ENCODE assay signal across 8 mouse cellular contexts in the genomic region with DNA sequence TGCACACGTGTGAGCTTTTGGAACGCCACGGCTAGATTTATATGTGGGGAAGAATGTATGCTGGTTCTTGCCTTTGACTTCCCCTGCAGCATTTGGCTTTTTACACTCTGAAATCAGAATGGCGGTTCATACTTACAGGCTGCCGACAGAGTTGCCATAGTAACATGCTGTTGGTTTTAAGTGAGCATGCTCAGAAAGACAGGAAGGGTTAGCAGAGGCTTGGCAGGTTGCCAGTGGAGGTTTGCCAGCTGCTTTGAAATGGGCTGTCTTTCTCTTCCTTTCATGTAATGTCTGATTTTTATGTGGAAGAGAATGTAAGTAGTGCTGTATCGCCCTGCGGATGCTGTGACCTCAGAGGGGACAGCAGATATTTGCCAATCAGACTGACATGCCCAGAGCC. TPM values are rescaled to one million over a fixed set of nuclear protein-coding genes. Genes with fewer than 3 reads are reported as not detected.
DNase-seq lines count a peak whose midpoint lies in the region; ATAC-seq and TF ChIP-seq lines count a peak whose summit lies in the region.

No protein-coding gene starts in this region.

- no peaks in the 10 kb centered on the region for H3K9me3 ChIP-seq in embryonic facial prominence, embryonic 12.5 days
- H3K9me3 ChIP-seq in midbrain, embryonic 11.5 days (ENCODE audit: control insufficient read depth, low read length) = no peaks in the 10 kb centered on the region

- H3K4me2 ChIP-seq in embryonic facial prominence, embryonic 12.5 days (replicated peaks) = peak overlapping the region; percentile 41
- peak overlapping the region; percentile 37 for H3K4me2 ChIP-seq in midbrain, embryonic 11.5 days

- H3K36me3 ChIP-seq in embryonic facial prominence, embryonic 12.5 days = peaks cover 13% of the 10 kb centered on the region
- peaks cover 13% of the 10 kb centered on the region for H3K36me3 ChIP-seq in heart, adult 2 months (ENCODE audit: control insufficient read depth, insufficient read depth, low read length)
- H3K36me3 ChIP-seq in midbrain, embryonic 11.5 days (ENCODE audit: control insufficient read depth, insufficient read depth, low read length) = peaks cover 7% of the 10 kb centered on the region; the same call in 1 of the 2 replicates

- no peak overlapping the region for H3K4me3 ChIP-seq in embryonic facial prominence, embryonic 12.5 days
- H3K4me3 ChIP-seq in heart, adult 2 months = peak overlapping the region; percentile 32
- H3K4me3 ChIP-seq in midbrain, embryonic 11.5 days (ENCODE audit: low read depth, low read length) = no peak overlapping the region

- H3K79me2 ChIP-seq in heart, adult 2 months (replicated peaks; ENCODE audit: control insufficient read depth, insufficient read depth, low read length) = no peaks in the 10 kb centered on the region

- intact Hi-C loops in heart, adult 2 months (cut with DNase I) = loop anchor here (2.0 kb wide), 1 partner anchor 33 kb away; the partner anchor contains the start of gene Arid4a
- intact Hi-C loops in left cerebral cortex, postnatal 4 days (cut with DNase I) = no loop called here

- no peaks in the 10 kb centered on the region for H3K27me3 ChIP-seq in embryonic facial prominence, embryonic 12.5 days
- H3K27me3 ChIP-seq in heart, adult 2 months (ENCODE audit: control insufficient read depth, insufficient read depth, low read length) = no peaks in the 10 kb centered on the region
- no peaks in the 10 kb centered on the region for H3K27me3 ChIP-seq in midbrain, embryonic 11.5 days (ENCODE audit: control insufficient read depth, insufficient read depth, low read length)

- no peak; the same call in 1 of the 2 replicates for TF ChIP-seq POLR2A in heart, adult 2 months (IDR thresholded peaks at IDR 0.05; ENCODE audit: insufficient read depth, low read depth, low read length)

- H3K9ac ChIP-seq in embryonic facial prominence, embryonic 12.5 days = no peak overlapping the region
- H3K9ac ChIP-seq in heart, adult 2 months (ENCODE audit: low read depth, low read length) = peak overlapping the region; percentile 57; the same call in 1 of the 2 replicates
- H3K9ac ChIP-seq in midbrain, embryonic 11.5 days (ENCODE audit: low read length) = peak overlapping the region; percentile 39; the same call in 1 of the 2 replicates

- no peak for TF ChIP-seq CTCF in heart, adult 2 months (IDR thresholded peaks at IDR 0.05)

- peak; percentile 97 for DNase-seq in adrenal gland, postnatal 10 days
- DNase-seq in heart, adult 2 months = peak; percentile 91 to 92
- DNase-seq in kidney, adult 18-20 months = peak; percentile 94
- DNase-seq in left cerebral cortex, postnatal 4 days = peak; percentile 99
- peak; percentile 97 for DNase-seq in midbrain, embryonic 11.5 days (ENCODE audit: low spot score, missing footprints)
- DNase-seq in right cerebral cortex, postnatal 36 days (ENCODE audit: low spot score in 2 of 2) = peak; percentile 96 to 97
- peak; percentile 84 to 94 for DNase-seq in urinary bladder, postnatal 4 days (ENCODE audit: low spot score in 2 of 2)

- ATAC-seq in embryonic facial prominence, embryonic 12.5 days (ENCODE audit: insufficient number of reproducible peaks, insufficient read depth, low FRiP score, low TSS enrichment) = peak; percentile 85
- peak; percentile 86 for ATAC-seq in midbrain, embryonic 11.5 days (ENCODE audit: low FRiP score)

- WGBS in embryonic facial prominence, embryonic 12.5 days = 31% methylated on average over 7 of the region's 7 CpGs
- 10% methylated on average over 7 of the region's 7 CpGs for WGBS in heart, adult 2 months
- WGBS in midbrain, embryonic 11.5 days = 40% methylated on average over 7 of the region's 7 CpGs

- peaks cover 5% of the 10 kb centered on the region; the same call in 1 of the 2 replicates for H3K4me1 ChIP-seq in embryonic facial prominence, embryonic 12.5 days
- peaks cover 14% of the 10 kb centered on the region for H3K4me1 ChIP-seq in heart, adult 2 months (ENCODE audit: control insufficient read depth, insufficient read depth, low read length)
- peaks cover 8% of the 10 kb centered on the region for H3K4me1 ChIP-seq in midbrain, embryonic 11.5 days (ENCODE audit: control insufficient read depth, insufficient read depth, low read length)

- TF ChIP-seq EP300 in heart, adult 2 months (IDR thresholded peaks at IDR 0.05; ENCODE audit: insufficient read depth, low read depth, low read length) = no peak

- peak overlapping the region; percentile 90 for H3K27ac ChIP-seq in embryonic facial prominence, embryonic 12.5 days
- peak overlapping the region; percentile 57 for H3K27ac ChIP-seq in heart, adult 2 months
- peak overlapping the region; percentile 87 for H3K27ac ChIP-seq in midbrain, embryonic 11.5 days (ENCODE audit: low read depth, low read length)

RNA-seq across cellular contexts. Expression of gene Arid4a, which starts 32.3 kb away (rescaled TPM):
- total RNA-seq in adrenal gland, postnatal 10 days (2021) = 10 to 100 TPM; 19.2 to 21.1 TPM
- 33.1 and 34.0 TPM in 2 replicates for polyA plus RNA-seq in embryonic facial prominence, embryonic 12.5 days (2016; fragmentation: Nextera tagmentation; extraction: Ambion mirVana)
- 10 to 100 TPM; 14.1 to 15.3 TPM for total RNA-seq in heart, adult 2 months (2021)
- 2.5 and 4.0 TPM in 2 replicates for polyA plus RNA-seq in heart, adult 2 months (2012; rRNA removed)
- total RNA-seq in left cerebral cortex, postnatal 4 days (2021) = 10 to 100 TPM; 36.1 to 38.4 TPM
- 34.5 and 35.2 TPM in 2 replicates for polyA plus RNA-seq in midbrain, embryonic 11.5 days (2014; fragmentation: Nextera tagmentation; extraction: Ambion mirVana)
